Mouse (Mus musculus): Measurements from ENCODE around the gene Aldh3b2. TPM values are rescaled to one million over a fixed set of nuclear protein-coding genes. Genes with fewer than 3 reads are reported as not detected.

The Aldh3b2 gene
- total RNA-seq, 2 experiments from 2014 or later = 0.64 to 0.90 TPM

GRCm38 (mm10) chr19:3935032-3935895, 36.9 kb upstream of the Aldh3b2 start, which contains the start of gene Unc93b1:
TSS of gene Unc93b1 (plus strand) at chr19:3935186.
- H3K4me3 ChIP-seq = peak within 1 kb of the TSS; percentile 53
- no peak for DNase-seq (ENCODE audit: low spot score in 2 of 2)
- H3K27ac ChIP-seq = peak within 1 kb of the TSS; percentile 9
- TF ChIP-seq CTCF (conservative IDR thresholded peaks at IDR 0.05) = no peak

- no peak for DNase-seq (ENCODE audit: low spot score in 2 of 2)
- H3K27ac ChIP-seq = peak overlapping the region; percentile 9
Observed at GRCm38 (mm10) chr19:3935896-3936850, 36.0 kb upstream of the Aldh3b2 start.

GRCm38 (mm10) chr19:3942315-3942714, 29.8 kb upstream of the Aldh3b2 start:
- Histone ChIP-seq H3K27ac (no peak overlapping the region), H3K4me3 (no peak overlapping the region)
- no peak for TF ChIP-seq CTCF (conservative IDR thresholded peaks at IDR 0.05)
- DNase-seq (ENCODE audit: low spot score in 2 of 2) = no peak

More at GRCm38 (mm10) chr19:3935896-3936850, 36.0 kb upstream of the Aldh3b2 start:
- H3K4me3 ChIP-seq = peak overlapping the region; percentile 53
- no peak for TF ChIP-seq CTCF (conservative IDR thresholded peaks at IDR 0.05)

GRCm38 (mm10) chr19:3942986-3943735, 29.0 kb upstream of the Aldh3b2 start:
- DNase-seq (ENCODE audit: low spot score in 2 of 2) = no peak

DNA sequence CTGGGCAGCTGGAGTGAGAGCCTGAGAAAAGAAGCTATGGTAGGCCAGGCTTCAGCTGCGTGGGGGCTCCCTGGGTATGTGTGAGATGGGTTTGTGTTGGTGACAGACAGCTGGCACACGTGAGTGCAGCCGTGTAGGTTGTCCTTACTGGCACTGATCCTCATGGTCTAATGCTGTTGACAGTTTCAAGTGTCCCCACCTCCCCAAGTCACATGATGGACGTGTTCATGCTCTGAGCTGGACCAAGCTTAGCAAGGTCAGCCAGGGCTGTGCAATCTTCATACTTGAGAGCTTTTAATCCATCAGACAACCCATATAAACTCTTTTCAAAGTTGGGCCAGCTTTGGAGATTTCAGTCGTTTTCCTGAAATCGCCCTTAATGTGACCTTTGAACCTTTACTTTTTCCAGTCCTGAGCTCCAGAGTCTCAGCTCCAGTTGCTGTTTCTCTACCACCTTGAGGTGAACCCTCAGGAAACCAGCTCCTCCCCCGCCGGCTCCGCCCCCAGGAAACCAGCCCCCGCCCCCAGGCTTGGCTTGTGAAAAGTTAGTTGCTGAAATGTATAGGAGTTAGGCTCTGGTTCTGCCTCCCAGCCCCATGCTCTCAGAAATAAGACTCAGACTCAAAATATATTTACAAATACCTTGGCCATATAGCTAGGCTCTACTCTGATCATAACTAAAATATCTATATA, 26.1 kb upstream of the Aldh3b2 start:
- no peak overlapping the region for H3K27ac ChIP-seq
- no peak for DNase-seq (ENCODE audit: low spot score in 2 of 2)
- H3K4me3 ChIP-seq = no peak overlapping the region
- TF ChIP-seq CTCF (conservative IDR thresholded peaks at IDR 0.05) = no peak

More at GRCm38 (mm10) chr19:3942986-3943735, 29.0 kb upstream of the Aldh3b2 start:
- no peak overlapping the region for H3K4me3 ChIP-seq
- TF ChIP-seq CTCF (conservative IDR thresholded peaks at IDR 0.05) = no peak
- no peak overlapping the region for H3K27ac ChIP-seq

DNA sequence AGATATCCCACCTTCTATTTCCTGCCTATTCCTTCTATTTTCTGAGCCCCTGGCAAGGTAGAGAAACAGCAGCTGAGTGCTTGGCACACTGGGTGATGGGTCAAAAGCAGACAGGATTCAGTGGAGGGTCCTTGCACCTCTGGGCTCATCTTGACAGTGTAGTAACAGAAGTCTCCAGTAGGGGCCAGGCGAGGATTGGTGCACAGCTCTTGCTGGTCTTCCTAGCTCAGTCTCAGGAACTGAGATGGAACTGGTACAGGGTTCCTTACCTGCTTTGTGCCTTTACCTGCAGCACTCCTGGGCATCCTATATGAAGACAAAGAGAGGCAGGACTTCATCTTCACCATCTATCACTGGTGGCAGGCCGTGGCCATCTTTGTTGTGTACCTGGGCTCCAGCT, 25.4 kb upstream of the Aldh3b2 start:
- H3K4me3 ChIP-seq = no peak overlapping the region
- peak; percentile 99 for TF ChIP-seq CTCF (conservative IDR thresholded peaks at IDR 0.05)
- DNase-seq (ENCODE audit: low spot score in 2 of 2) = peak; percentile 65 to 74
- H3K27ac ChIP-seq = no peak overlapping the region

- TF ChIP-seq CTCF (conservative IDR thresholded peaks at IDR 0.05) = no peak
- DNase-seq (ENCODE audit: low spot score in 2 of 2) = no peak
- no peak overlapping the region for H3K4me3 ChIP-seq
- H3K27ac ChIP-seq = no peak overlapping the region
Observed at GRCm38 (mm10) chr19:3947813-3948212, 24.3 kb upstream of the Aldh3b2 start.

DNA sequence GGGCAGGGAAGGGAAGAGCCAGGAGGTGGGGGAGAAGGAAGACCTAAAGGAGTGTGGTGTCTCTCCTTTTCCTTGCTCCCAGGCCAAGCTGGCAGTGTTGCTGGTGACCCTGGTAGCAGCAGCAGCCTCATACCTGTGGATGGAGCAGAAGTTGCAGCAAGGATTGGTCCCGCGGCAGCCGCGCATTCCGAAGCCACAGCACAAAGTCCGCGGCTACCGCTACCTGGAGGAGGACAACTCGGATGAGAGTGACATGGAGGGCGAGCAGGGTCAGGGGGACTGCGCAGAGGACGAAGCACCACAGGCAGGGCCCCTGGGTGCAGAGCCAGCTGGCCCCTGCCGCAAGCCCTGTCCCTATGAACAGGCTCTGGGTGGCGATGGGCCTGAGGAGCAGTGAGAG, 23.6 kb upstream of the Aldh3b2 start:
- DNase-seq (ENCODE audit: low spot score in 2 of 2) = no peak
- no peak overlapping the region for H3K27ac ChIP-seq
- no peak overlapping the region for H3K4me3 ChIP-seq
- no peak for TF ChIP-seq CTCF (conservative IDR thresholded peaks at IDR 0.05)

DNA sequence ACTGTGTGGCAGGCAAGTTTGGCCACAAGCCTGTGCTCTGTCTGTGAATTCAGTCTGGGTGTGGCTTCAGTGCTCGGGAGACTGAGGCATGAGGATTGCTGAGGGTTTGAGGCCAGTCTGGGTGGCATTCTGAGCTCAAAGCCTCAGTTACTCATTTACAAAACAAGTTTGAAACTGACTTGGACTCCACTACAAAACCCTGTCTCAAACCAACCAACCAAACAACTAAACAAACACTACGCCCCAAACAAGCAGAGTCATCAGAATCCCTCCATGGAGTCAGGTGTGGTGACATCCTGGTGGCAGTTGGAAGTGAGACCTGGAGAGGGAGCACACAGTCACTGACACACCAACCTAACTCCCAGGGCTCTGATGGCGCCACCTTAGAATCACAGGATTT, 21.8 kb upstream of the Aldh3b2 start:
- no peak for DNase-seq (ENCODE audit: low spot score in 2 of 2)
- Histone ChIP-seq H3K4me3 (no peak overlapping the region), H3K27ac (no peak overlapping the region)
- TF ChIP-seq CTCF (conservative IDR thresholded peaks at IDR 0.05) = no peak

- TF ChIP-seq CTCF (conservative IDR thresholded peaks at IDR 0.05) = no peak
- Histone ChIP-seq H3K4me3 (no peak overlapping the region), H3K27ac (no peak overlapping the region)
- no peak for DNase-seq (ENCODE audit: low spot score in 2 of 2)
Observed at GRCm38 (mm10) chr19:3951461-3951860, 20.7 kb upstream of the Aldh3b2 start.

GRCm38 (mm10) chr19:3952099-3952498, 20.0 kb upstream of the Aldh3b2 start:
- no peak for TF ChIP-seq CTCF (conservative IDR thresholded peaks at IDR 0.05)
- no peak for DNase-seq (ENCODE audit: low spot score in 2 of 2)

GRCm38 (mm10) chr19:3955033-3955432, 17.1 kb upstream of the Aldh3b2 start:
- no peak for DNase-seq (ENCODE audit: low spot score in 2 of 2)
- Histone ChIP-seq H3K4me3 (no peak overlapping the region), H3K27ac (no peak overlapping the region)
- TF ChIP-seq CTCF (conservative IDR thresholded peaks at IDR 0.05) = no peak

More at GRCm38 (mm10) chr19:3952099-3952498, 20.0 kb upstream of the Aldh3b2 start:
- no peak overlapping the region for H3K27ac ChIP-seq
- no peak overlapping the region for H3K4me3 ChIP-seq

Measured in layer of hippocampus, adult 2 months (tissue).